ENCODE assay signal across 10 mouse cellular contexts in genomic region chr1:23214462-23215158, GRCm38 (mm10).
DNase-seq lines count a peak whose midpoint lies in the region; ATAC-seq lines count a peak whose summit lies in the region.
"Had no signal": no experiment of that assay in that cellular context is flagged by ENCODE, and none has a peak within 500 bp of the region (broad histone marks: within the 10 kb centered on the region; RNA-seq: fewer than 3 reads in every experiment).

No protein-coding gene starts in this region.

- H3K9me3 ChIP-seq in hindbrain, embryonic 16.5 days (ENCODE audit: control insufficient read depth, low read length) = no peaks in the 10 kb centered on the region
- H3K9me3 ChIP-seq in hindbrain, embryonic 13.5 days = no peaks in the 10 kb centered on the region
- H3K9me3 ChIP-seq: liver, embryonic 13.5 days had no signal

- H3K27ac ChIP-seq in hindbrain, embryonic 16.5 days (ENCODE audit: low read depth, low read length) = no peak overlapping the region
- no peak overlapping the region for H3K27ac ChIP-seq in hindbrain, embryonic 13.5 days
- H3K27ac ChIP-seq: liver, embryonic 13.5 days had no signal

- no peak overlapping the region for H3K4me3 ChIP-seq in hindbrain, embryonic 16.5 days (ENCODE audit: low read length)
- no peak overlapping the region for H3K4me3 ChIP-seq in hindbrain, embryonic 13.5 days
- H3K4me3 ChIP-seq: erythroblast, embryonic 14.5 days; liver, embryonic 13.5 days had no signal

- DNase-seq in urinary bladder, postnatal 25 days (ENCODE audit: low spot score) = peak; percentile 21
- no peak for DNase-seq in urinary bladder, postnatal 10 days (ENCODE audit: low spot score)
- peak; percentile 44 for DNase-seq in kidney, postnatal 10 days
- DNase-seq in adrenal gland, postnatal 14 days = no peak
- DNase-seq: liver, embryonic 13.5 days; thymus, postnatal 25 days had no signal

- H3K9ac ChIP-seq in hindbrain, embryonic 16.5 days (ENCODE audit: low read depth, low read length) = no peak overlapping the region
- no peak overlapping the region for H3K9ac ChIP-seq in hindbrain, embryonic 13.5 days
- H3K9ac ChIP-seq: liver, embryonic 13.5 days had no signal

- H3K27me3 ChIP-seq in hindbrain, embryonic 16.5 days (replicated peaks; ENCODE audit: control insufficient read depth, insufficient read depth, low read length) = no peaks in the 10 kb centered on the region
- H3K27me3 ChIP-seq in hindbrain, embryonic 13.5 days = no peaks in the 10 kb centered on the region
- H3K27me3 ChIP-seq: liver, embryonic 13.5 days had no signal

- 64% methylated on average over 13 of the region's 13 CpGs for WGBS in hindbrain, embryonic 16.5 days
- 68% methylated on average over 13 of the region's 13 CpGs for WGBS in hindbrain, embryonic 13.5 days

- H3K4me2 ChIP-seq in hindbrain, embryonic 16.5 days (ENCODE audit: low read length) = peak overlapping the region; percentile 16
- no peak overlapping the region for H3K4me2 ChIP-seq in hindbrain, embryonic 13.5 days
- H3K4me2 ChIP-seq: liver, embryonic 13.5 days had no signal

- no peaks in the 10 kb centered on the region for H3K36me3 ChIP-seq in hindbrain, embryonic 16.5 days (ENCODE audit: control insufficient read depth, insufficient read depth, low read length)
- no peaks in the 10 kb centered on the region for H3K36me3 ChIP-seq in hindbrain, embryonic 13.5 days
- H3K36me3 ChIP-seq: liver, embryonic 13.5 days had no signal

- ATAC-seq in hindbrain, embryonic 16.5 days = no peak
- no peak for ATAC-seq in hindbrain, embryonic 13.5 days (ENCODE audit: low FRiP score)
- ATAC-seq in activated CD4-positive, CD25-positive, alpha-beta regulatory T cell, adult 4 months = no peak

- H3K4me1 ChIP-seq in hindbrain, embryonic 16.5 days (ENCODE audit: control insufficient read depth, insufficient read depth, low read depth, low read length) = no peaks in the 10 kb centered on the region
- no peaks in the 10 kb centered on the region for H3K4me1 ChIP-seq in hindbrain, embryonic 13.5 days (replicated peaks)
- H3K4me1 ChIP-seq: liver, embryonic 13.5 days had no signal

Comparison
In these comparisons a context has a peak if more than half of its experiments do, and no peak if none do; other contexts are left out.
1. DNase-seq: peak in urinary bladder, postnatal 25 days (single experiment) and kidney, postnatal 10 days (single experiment); none in urinary bladder, postnatal 10 days (single experiment) and adrenal gland, postnatal 14 days (single experiment).